Mouse (Mus musculus) Patski (cell line): ENCODE data around the gene Mettl5. TPM values are rescaled to one million over a fixed set of nuclear protein-coding genes. Genes with fewer than 3 reads are reported as not detected.
A peak's percentile ranks its signal among the peaks of the same experiment; 100 is the strongest.

Source experiments
- ATAC-seq: fragments of 100-300 bp; one replicate; pipeline ENCODE4 v1.8.0; 2021
- CTCF ChIA-PET: fragments of 350-600 bp; sonication (Branson Sonifier 250); formaldehyde crosslinking; loops from one replicate; lab custom pipeline; 2022; ENCODE audit warnings: inconsistent platforms; lab: Charles Lee
- POLR2A ChIA-PET: fragments of 350-600 bp; sonication (Branson Sonifier 250); formaldehyde crosslinking; loops from one replicate; lab custom pipeline; 2022; ENCODE audit warnings: antibody characterized with exemption, inconsistent platforms; lab: Charles Lee
- DNase-seq: peaks from one replicate; pipeline ENCODE4 v3.0.0-alpha.2; 2011; ENCODE audit warnings: low read depth, low spot score
- H3K27me3 ChIP-seq: fragments of 371-371 bp; one replicate; pipeline ENCODE4 v1.5.1; 2021
- CTCF ChIP-seq: fragments of 100-300 bp; IDR thresholded peaks from one replicate; pipeline ENCODE4 v1.5.1; 2021
- in situ Hi-C: fragments of 300-500 bp; cut with MboI; formaldehyde crosslinking; loops from 3 replicates; pipeline ENCODE4 v1.11.1; 2018; ENCODE audit warnings: low pct_unique_long_range_greater_than_20kb, mixed read lengths
- polyA plus RNA-seq: library from polyadenylated mRNA; unstranded; gene quantifications from one replicate; pipeline ENCODE4 v1.2.3, GENCODE M21; 2021

The Mettl5 gene
- polyA plus RNA-seq, 1 experiment from 2014 or later, result 19.6 TPM

GRCm38 (mm10) chr2:69828031-69828430 is 57.4 kb downstream of the Mettl5 start:
- in situ Hi-C loops, result no loop called here
- DNase-seq, result no peak
- ChIA-PET POLR2A (no interaction called here), CTCF (interaction anchor here (1.1 kb wide), 1 partner anchor 9 kb away, joined by 3 read pairs; no protein-coding TSS in a partner anchor)
- ATAC-seq, result no peak
- no peaks in the 10 kb centered on the region for H3K27me3 ChIP-seq
- no peak for TF ChIP-seq CTCF

- POLR2A ChIA-PET, result interaction anchor here (0.5 kb wide), 1 partner anchor 197 kb away, joined by 3 read pairs; no protein-coding TSS in a partner anchor
- no peak for TF ChIP-seq CTCF
Measured at GRCm38 (mm10) chr2:69826380-69826779, 59.0 kb downstream of the Mettl5 start.

GRCm38 (mm10) chr2:69825898-69826297 is 59.5 kb downstream of the Mettl5 start:
- CTCF ChIA-PET, result interaction anchor here (1.7 kb wide), 1 partner anchor 29 kb away, joined by 4 read pairs; no protein-coding TSS in a partner anchor
- ATAC-seq, result no peak
- TF ChIP-seq CTCF, result no peak
- DNase-seq, result no peak
- in situ Hi-C loops, result no loop called here
- POLR2A ChIA-PET, result no interaction called here
- no peaks in the 10 kb centered on the region for H3K27me3 ChIP-seq

More at GRCm38 (mm10) chr2:69826380-69826779, 59.0 kb downstream of the Mettl5 start:
- DNase-seq (no peak), ATAC-seq (no peak)
- no peaks in the 10 kb centered on the region for H3K27me3 ChIP-seq
- in situ Hi-C loops, result no loop called here
- CTCF ChIA-PET, result interaction anchor here (1.7 kb wide), 1 partner anchor 30 kb away, joined by 4 read pairs; no protein-coding TSS in a partner anchor

DNA sequence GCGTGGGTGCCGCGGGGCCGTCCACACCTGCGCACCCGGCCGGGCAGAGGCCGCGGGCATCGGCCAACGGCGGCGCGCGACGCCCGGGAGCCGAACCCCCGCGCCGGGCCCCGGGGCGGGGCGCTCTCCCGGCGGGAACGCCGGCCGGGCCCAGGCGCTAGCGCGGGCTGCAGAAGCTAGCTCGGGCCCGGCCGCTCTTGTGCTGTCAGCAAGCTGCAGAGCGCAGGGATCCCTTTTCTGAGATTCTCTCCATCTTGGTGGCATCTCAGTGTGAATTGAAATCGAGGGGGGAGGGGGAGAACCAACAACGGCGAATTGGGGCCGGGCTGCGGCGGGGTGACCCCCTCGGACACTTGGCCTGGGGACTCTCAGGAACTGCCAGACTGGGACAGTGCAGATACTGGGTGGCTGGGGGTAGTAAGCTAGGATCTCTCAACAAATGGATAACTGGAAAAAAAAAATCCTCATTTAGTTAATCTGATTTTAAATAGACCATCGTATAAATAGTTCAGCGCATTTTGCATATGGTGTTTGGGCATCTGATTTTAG is 62.2 kb downstream of the Mettl5 start:
- POLR2A ChIA-PET, result interaction anchor here (1.2 to 1.7 kb wide), 2 partner anchors 25 to 35 kb away, joined by 3 to 4 read pairs; partner anchors contain the start of gene Ccdc173
- ATAC-seq (peak; percentile 69), DNase-seq (no peak)
- CTCF ChIA-PET, result no interaction called here
- in situ Hi-C loops, result no loop called here
- no peaks in the 10 kb centered on the region for H3K27me3 ChIP-seq
- no peak for TF ChIP-seq CTCF

GRCm38 (mm10) chr2:69822361-69823128 is 62.9 kb downstream of the Mettl5 start:
- no peak for TF ChIP-seq CTCF
- in situ Hi-C loops, result no loop called here
- POLR2A ChIA-PET, result interaction anchor here (0.9 to 1.2 kb wide), 2 partner anchors 9 to 24 kb away, joined by 3 to 4 read pairs; no protein-coding TSS in a partner anchor
- ATAC-seq, result peak; percentile 66
- CTCF ChIA-PET, result interaction anchor here (1.0 to 1.3 kb wide), 5 partner anchors 10 to 28 kb away, joined by 3 to 7 read pairs (median 3); no protein-coding TSS in a partner anchor
- DNase-seq, result no peak
- no peaks in the 10 kb centered on the region for H3K27me3 ChIP-seq

GRCm38 (mm10) chr2:69821711-69822110 is 63.7 kb downstream of the Mettl5 start, which contains the start of gene Klhl23:
Gene Klhl23 (plus strand): TSS chr2:69821944.
- ChIA-PET CTCF (interaction anchor here (1.0 to 1.3 kb wide), 5 partner anchors 9 to 28 kb away, joined by 3 to 7 read pairs (median 3); no protein-coding TSS in a partner anchor), POLR2A (interaction anchor here (0.9 to 1.2 kb wide), 2 partner anchors 9 to 24 kb away, joined by 3 to 4 read pairs; no protein-coding TSS in a partner anchor)
- H3K27me3 ChIP-seq, result no peaks in the 10 kb centered on the region
- ATAC-seq (no peak), DNase-seq (no peak)
- in situ Hi-C loops, result no loop called here
- no peak for TF ChIP-seq CTCF

Other genes with a start within 250 kb of the Mettl5 start
- gene Bbs5, start 238.4 kb downstream of the Mettl5 start, polyA plus RNA-seq, result 20.8 TPM
- gene Klhl41, start 215.5 kb downstream of the Mettl5 start, polyA plus RNA-seq, result 0.35 TPM
- gene Fastkd1, start 172.1 kb downstream of the Mettl5 start, polyA plus RNA-seq, result 26.0 TPM
- 83.7 TPM for gene Ppig, start 163.1 kb downstream of the Mettl5 start, polyA plus RNA-seq
- 8.5 TPM for gene Ccdc173, start 96.0 kb downstream of the Mettl5 start, polyA plus RNA-seq
- gene Phospho2, start 96.0 kb downstream of the Mettl5 start, polyA plus RNA-seq, result 26.1 TPM
- 13.0 TPM for gene Klhl23, start 63.7 kb downstream of the Mettl5 start, polyA plus RNA-seq
- gene Ssb, start 24.1 kb downstream of the Mettl5 start, polyA plus RNA-seq, result 226 TPM
- gene Ubr3, start 11.6 kb upstream of the Mettl5 start, polyA plus RNA-seq, result 39.4 TPM
- 0.18 TPM for gene Myo3b, start 153.5 kb upstream of the Mettl5 start, polyA plus RNA-seq